Mouse (Mus musculus): Measurements from ENCODE around the gene Lrrc4b. TPM values are rescaled to one million over a fixed set of nuclear protein-coding genes. Genes with fewer than 3 reads are reported as not detected.

Lrrc4b gene
- total RNA-seq, 2 experiments from 2014 or later, result 31.2 to 66.0 TPM

- DNase-seq, result no peak
These were observed 58.2 kb downstream of the Lrrc4b start for GRCm38 (mm10) chr7:44486927-44487575.

- DNase-seq, result no peak
These were observed 59.1 kb downstream of the Lrrc4b start for GRCm38 (mm10) chr7:44487936-44488335.

GRCm38 (mm10) chr7:44488545-44488944, 59.7 kb downstream of the Lrrc4b start:
- DNase-seq, result no peak

- DNase-seq, result no peak
These were observed 61.5 kb downstream of the Lrrc4b start for GRCm38 (mm10) chr7:44490281-44490680.

- no peak for DNase-seq
These were observed 62.6 kb downstream of the Lrrc4b start for GRCm38 (mm10) chr7:44491391-44491790.

- no peak for DNase-seq
These were observed 63.5 kb downstream of the Lrrc4b start for GRCm38 (mm10) chr7:44492166-44492826.

GRCm38 (mm10) chr7:44494681-44495080, 65.9 kb downstream of the Lrrc4b start:
- DNase-seq, result no peak

- no peak for DNase-seq
These were observed 66.3 kb downstream of the Lrrc4b start for GRCm38 (mm10) chr7:44495086-44495485.

GRCm38 (mm10) chr7:44495992-44496770, 67.4 kb downstream of the Lrrc4b start, which contains the start of the genes Emc10 and Fam71e1:
Gene Emc10 (minus strand): TSS chr7:44496529.
Gene Fam71e1 (plus strand): TSS chr7:44496581.
- DNase-seq, result peak; percentile 98

- no peak for DNase-seq
These were observed 67.9 kb downstream of the Lrrc4b start for GRCm38 (mm10) chr7:44496771-44497109.

- no peak for DNase-seq
These were observed 68.7 kb downstream of the Lrrc4b start for GRCm38 (mm10) chr7:44497361-44498055.

- no peak for DNase-seq
These were observed 70.1 kb downstream of the Lrrc4b start for GRCm38 (mm10) chr7:44498922-44499321.

GRCm38 (mm10) chr7:44500046-44500445, 71.2 kb downstream of the Lrrc4b start:
- no peak for DNase-seq

- DNase-seq, result peak; percentile 58 to 83
These were observed 72.8 kb downstream of the Lrrc4b start for GRCm38 (mm10) chr7:44501563-44502115.

GRCm38 (mm10) chr7:44507491-44507890, 78.7 kb downstream of the Lrrc4b start:
- DNase-seq, result no peak

Small RNA genes lying within 50 kb of the gene (microRNA-seq; reads per million reads assigned to microRNA genes)
- gene Mir7052, result 1.6 to 3.4 reads per million in 2 experiments

Other genes with a start within 250 kb of the Lrrc4b start
- not detected for gene Klk1b24, start 240.8 kb upstream of the Lrrc4b start, total RNA-seq (2021)
- gene Klk1b3, start 230.8 kb upstream of the Lrrc4b start, total RNA-seq (2021), result not detected
- not detected for gene Klk1b4, start 221.6 kb upstream of the Lrrc4b start, total RNA-seq (2021)
- not detected for gene Klk1b5, start 213.1 kb upstream of the Lrrc4b start, total RNA-seq (2021)
- under 1 TPM in 1 of 2 experiments, not detected in 1; 0.60 TPM for gene Klk1, start 203.7 kb upstream of the Lrrc4b start, total RNA-seq (2021)
- gene Gm36864, start 192.8 kb upstream of the Lrrc4b start, total RNA-seq (2021), result not detected
- gene 1700028J19Rik, start 182.3 kb upstream of the Lrrc4b start, total RNA-seq (2021), result under 1 TPM; 0.25 to 0.28 TPM
- 10 to 100 TPM in 1 of 2 experiments, 1 to 10 TPM in 1; 8.1 to 11.5 TPM for gene 2410002F23Rik, start 182.3 kb upstream of the Lrrc4b start, total RNA-seq (2021)
- not detected for gene Acp4, start 171.6 kb upstream of the Lrrc4b start, total RNA-seq (2021)
- gene Gm15517, start 167.6 kb upstream of the Lrrc4b start, total RNA-seq (2021), result not detected
- under 1 TPM; 0.69 to 0.87 TPM for gene Clec11a, start 122.1 kb upstream of the Lrrc4b start, total RNA-seq (2021)
- 1 to 10 TPM; 2.1 to 2.7 TPM for gene Shank1, start 118.8 kb upstream of the Lrrc4b start, total RNA-seq (2021)
- gene Syt3, start 44.9 kb upstream of the Lrrc4b start, total RNA-seq (2021), result 1 to 10 TPM; 2.3 to 2.9 TPM
- under 1 TPM; 0.30 to 0.31 TPM for gene 1700008O03Rik, start 43.2 kb upstream of the Lrrc4b start, total RNA-seq (2021)
- gene Aspdh, start 36.4 kb downstream of the Lrrc4b start, total RNA-seq (2021), result 1 to 10 TPM in 1 of 2 experiments, under 1 TPM in 1; 0.41 to 1.4 TPM
- 100 to 1,000 TPM in 1 of 2 experiments, 10 to 100 TPM in 1; 98.6 to 108 TPM for gene Josd2, start 39.0 kb downstream of the Lrrc4b start, total RNA-seq (2021)
- gene Emc10, start 67.5 kb downstream of the Lrrc4b start, total RNA-seq (2021), result 10 to 100 TPM; 79.6 to 85.6 TPM
- gene Fam71e1, start 67.6 kb downstream of the Lrrc4b start, total RNA-seq (2021), result 1 to 10 TPM; 1.6 to 4.3 TPM
- gene Mybpc2, start 95.6 kb downstream of the Lrrc4b start, total RNA-seq (2021), result 10 to 100 TPM; 10.2 to 10.8 TPM
- 1 to 10 TPM in 1 of 2 experiments, under 1 TPM in 1; 0.37 to 4.8 TPM for gene Spib, start 103.1 kb downstream of the Lrrc4b start, total RNA-seq (2021)
- 10 to 100 TPM; 12.6 to 16.2 TPM for gene Pold1, start 119.8 kb downstream of the Lrrc4b start, total RNA-seq (2021)
- 10 to 100 TPM; 43.9 to 47.3 TPM for gene Nr1h2, start 124.9 kb downstream of the Lrrc4b start, total RNA-seq (2021)
- gene Napsa, start 143.4 kb downstream of the Lrrc4b start, total RNA-seq (2021), result 1 to 10 TPM in 1 of 2 experiments, under 1 TPM in 1; 0.82 to 4.4 TPM
- gene Kcnc3, start 161.6 kb downstream of the Lrrc4b start, total RNA-seq (2021), result 1 to 10 TPM; 2.4 to 2.6 TPM
- gene Myh14, start 241.8 kb downstream of the Lrrc4b start, total RNA-seq (2021), result 10 to 100 TPM; 86.9 to 95.7 TPM

Data from heart, adult 18-20 months (tissue).